Mouse (Mus musculus) heart, embryonic 11.5 days (tissue): Measurements from ENCODE around the gene Cd28. TPM values are rescaled to one million over a fixed set of nuclear protein-coding genes. Genes with fewer than 3 reads are reported as not detected.

ENCODE experiments used
- ATAC-seq: fragments of 200-750 bp; cut with Nextera tagmentation; replicated peaks from 2 replicates; pipeline ENCODE4 v1.8.0; 2017; ENCODE audit warnings: moderate library complexity; ENCODE audit not compliant: insufficient number of reproducible peaks, low FRiP score, low TSS enrichment
- H3K27ac ChIP-seq: fragments of 300-500 bp; sonication (generic); 2 replicates; pipeline ENCODE4 v1.5.1; 2014; ENCODE audit warnings: mild to moderate bottlenecking, low read depth, low read length
- H3K27me3 ChIP-seq: fragments of 300-500 bp; sonication (generic); 2 replicates; pipeline ENCODE4 v1.6.1; 2014; ENCODE audit warnings: mild to moderate bottlenecking, low read length, mixed read lengths; ENCODE audit not compliant: control insufficient read depth, insufficient read depth
- H3K36me3 ChIP-seq: fragments of 300-500 bp; sonication (generic); 2 replicates; pipeline ENCODE4 v1.6.1; 2014; ENCODE audit warnings: mild to moderate bottlenecking, low read length, moderate library complexity, mixed read lengths; ENCODE audit not compliant: control insufficient read depth, insufficient read depth
- H3K4me1 ChIP-seq: fragments of 300-500 bp; sonication (generic); 2 replicates; pipeline ENCODE4 v1.6.1; 2014; ENCODE audit warnings: low read length; ENCODE audit not compliant: control insufficient read depth, insufficient read depth
- H3K4me2 ChIP-seq: fragments of 300-500 bp; sonication (generic); 2 replicates; pipeline ENCODE4 v1.6.1; 2014; ENCODE audit warnings: mild to moderate bottlenecking, moderate library complexity
- H3K4me3 ChIP-seq: fragments of 300-500 bp; sonication (generic); 2 replicates; pipeline ENCODE4 v1.5.1; 2014; ENCODE audit warnings: low read depth, low read length
- H3K9ac ChIP-seq: fragments of 300-500 bp; sonication (generic); 2 replicates; pipeline ENCODE4 v1.6.1; 2014; ENCODE audit warnings: mild to moderate bottlenecking, low read depth, low read length, moderate library complexity
- H3K9me3 ChIP-seq: fragments of 300-500 bp; sonication (generic); replicated peaks from 2 replicates; pipeline ENCODE4 v1.6.1; 2016; ENCODE audit warnings: low read length; ENCODE audit not compliant: control insufficient read depth
- WGBS: fragments of 180-500 bp; shearing (Covaris S2); extraction: QIAGEN DNeasy Blood & Tissue Kit; methylation state at CpG from one replicate; pipeline ENCODE4 v1.1.7; 2014; ENCODE audit not compliant: insufficient replicate concordance; 5-methylcytosine and 5-hydroxymethylcytosine counted together
- polyA plus RNA-seq: library from polyadenylated mRNA; unstranded; fragments of >200 nt; fragmentation: Nextera tagmentation; extraction: Ambion mirVana; gene quantifications from 2 replicates; pipeline ENCODE4 v1.2.1, GENCODE M21; 2014

The Cd28 gene
- 0.07 TPM in 1 of 2 replicates, not detected in the other for polyA plus RNA-seq

DNA sequence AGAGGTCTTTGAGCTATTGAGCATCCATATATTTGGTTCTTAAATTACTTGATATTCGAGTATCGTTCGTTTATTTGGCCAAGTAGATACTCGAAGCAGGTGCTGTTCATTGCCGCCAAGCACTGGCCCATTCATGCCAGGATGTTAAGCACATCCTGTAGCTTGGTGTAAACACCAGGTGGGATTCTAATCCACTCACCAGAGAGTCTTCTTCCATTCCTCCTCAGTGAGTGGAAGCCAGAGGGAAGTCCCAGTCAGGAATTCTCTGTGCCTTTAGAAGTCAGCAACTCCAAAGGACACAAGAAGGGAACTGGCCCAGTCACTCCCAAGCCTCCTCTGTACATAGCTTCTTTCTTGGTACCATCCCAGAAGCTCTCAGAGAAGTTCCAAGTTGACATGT lies at the start of gene Cd28:
TSS of gene Cd28 (plus strand) at position 234 of the 400 bp plus-strand sequence.
- no peak within 1 kb of the TSS for H3K9ac ChIP-seq
- no peak within 1 kb of the TSS for H3K4me3 ChIP-seq
- ATAC-seq: no peak
- peak within 1 kb of the TSS; percentile 25 for H3K27ac ChIP-seq
- no peaks in the 10 kb centered on the region; the same call in 1 of the 2 replicates for H3K9me3 ChIP-seq
- H3K4me1 ChIP-seq: no peaks in the 10 kb centered on the region
- H3K27me3 ChIP-seq: no peaks in the 10 kb centered on the region
- 87% methylated on average over 5 of the region's 5 CpGs for WGBS
- H3K36me3 ChIP-seq: no peaks in the 10 kb centered on the region
- no peak within 1 kb of the TSS for H3K4me2 ChIP-seq

DNA sequence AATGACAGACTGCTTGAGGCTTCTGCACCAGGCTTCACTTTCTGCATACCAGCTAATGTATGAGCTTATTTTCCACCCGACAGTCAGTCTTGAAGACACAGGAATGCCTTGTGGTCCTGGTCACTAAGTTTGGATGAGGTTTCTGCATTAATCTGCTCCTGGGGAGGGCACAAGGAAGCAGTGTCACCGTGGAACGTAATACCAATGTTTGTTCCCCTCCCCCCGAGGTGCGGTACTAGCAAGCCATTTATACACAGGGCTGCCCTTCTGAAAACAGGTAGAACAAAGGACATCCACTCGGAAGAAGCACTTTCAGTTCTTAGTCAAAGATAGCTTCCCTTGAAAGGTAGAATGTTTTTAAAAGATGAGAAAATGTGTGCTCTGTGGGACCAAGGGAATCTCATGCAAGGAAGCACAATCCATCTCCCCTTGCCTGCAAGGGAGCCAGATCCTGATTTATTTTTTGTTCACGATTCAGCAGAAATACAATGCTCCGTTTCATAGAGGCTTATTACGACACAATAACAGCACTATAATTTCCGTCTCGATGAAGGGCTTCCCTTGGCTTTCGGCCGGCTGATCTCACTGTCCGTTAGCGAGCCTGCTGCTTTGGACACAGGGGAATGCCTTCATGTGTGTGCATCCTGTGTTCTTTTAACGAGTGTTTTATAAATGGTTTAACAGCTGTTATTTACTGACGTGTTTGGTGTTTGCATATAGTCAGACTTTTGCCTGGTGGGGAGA lies 48.6 kb upstream of the Cd28 start:
- no peaks in the 10 kb centered on the region for H3K4me1 ChIP-seq
- H3K9ac ChIP-seq: no peak overlapping the region
- H3K9me3 ChIP-seq: no peaks in the 10 kb centered on the region
- H3K27ac ChIP-seq: no peak overlapping the region
- ATAC-seq: no peak
- H3K27me3 ChIP-seq: no peaks in the 10 kb centered on the region
- 72% methylated on average over 17 of the region's 17 CpGs for WGBS
- no peak overlapping the region for H3K4me2 ChIP-seq
- H3K36me3 ChIP-seq: no peaks in the 10 kb centered on the region
- no peak overlapping the region for H3K4me3 ChIP-seq

DNA sequence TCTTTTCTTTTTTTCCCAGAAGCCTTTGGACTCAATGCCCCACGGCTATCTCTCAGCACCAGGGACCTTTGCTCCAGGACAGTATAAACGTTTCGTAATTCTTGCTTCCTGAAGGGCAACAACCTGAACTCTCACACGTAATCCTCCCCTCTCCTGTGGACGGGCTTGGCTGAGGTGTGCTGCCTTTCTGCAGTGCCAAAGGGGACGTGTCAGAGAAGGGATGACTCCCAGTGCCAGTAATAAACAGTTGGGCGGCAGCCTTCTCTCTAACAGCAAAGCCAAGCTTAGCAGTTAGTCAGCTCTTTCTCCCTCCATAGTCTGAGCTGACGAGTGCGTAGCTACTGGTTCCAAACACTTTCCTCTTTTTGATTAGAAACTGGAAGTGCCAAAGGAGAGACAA lies 47.6 kb upstream of the Cd28 start:
- no peak for ATAC-seq
- Histone ChIP-seq H3K4me3 (no peak overlapping the region), H3K4me1 (no peaks in the 10 kb centered on the region), H3K9ac (no peak overlapping the region), H3K4me2 (no peak overlapping the region), H3K27me3 (no peaks in the 10 kb centered on the region), H3K27ac (no peak overlapping the region), H3K36me3 (no peaks in the 10 kb centered on the region), H3K9me3 (no peaks in the 10 kb centered on the region)
- 63% methylated on average over 9 of the region's 9 CpGs for WGBS

DNA sequence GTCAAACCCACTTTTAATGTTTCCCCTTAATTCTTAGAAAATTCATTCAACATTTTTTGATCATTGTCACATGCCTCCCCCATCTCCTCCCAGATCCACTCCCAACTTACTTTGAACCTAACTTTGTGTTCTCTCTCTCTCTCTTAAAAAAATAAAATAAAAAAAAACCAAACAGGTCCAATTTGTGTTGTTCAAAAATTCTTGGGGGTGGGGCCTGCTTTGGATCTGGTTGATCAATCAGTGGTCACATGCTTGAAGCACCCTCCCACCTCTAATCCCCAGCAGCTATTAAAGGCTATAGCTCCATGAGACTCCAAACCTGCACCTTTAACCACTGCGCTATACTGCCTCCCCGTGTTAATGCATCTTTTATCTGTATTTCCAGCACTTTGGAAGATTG lies 46.9 kb upstream of the Cd28 start:
- H3K4me2 ChIP-seq: no peak overlapping the region
- no peaks in the 10 kb centered on the region for H3K4me1 ChIP-seq
- no peaks in the 10 kb centered on the region for H3K27me3 ChIP-seq
- no peaks in the 10 kb centered on the region for H3K36me3 ChIP-seq
- 85% methylated on average over 2 of the region's 2 CpGs for WGBS
- no peak overlapping the region for H3K27ac ChIP-seq
- no peak overlapping the region for H3K4me3 ChIP-seq
- H3K9me3 ChIP-seq: no peaks in the 10 kb centered on the region
- H3K9ac ChIP-seq: no peak overlapping the region
- no peak for ATAC-seq

DNA sequence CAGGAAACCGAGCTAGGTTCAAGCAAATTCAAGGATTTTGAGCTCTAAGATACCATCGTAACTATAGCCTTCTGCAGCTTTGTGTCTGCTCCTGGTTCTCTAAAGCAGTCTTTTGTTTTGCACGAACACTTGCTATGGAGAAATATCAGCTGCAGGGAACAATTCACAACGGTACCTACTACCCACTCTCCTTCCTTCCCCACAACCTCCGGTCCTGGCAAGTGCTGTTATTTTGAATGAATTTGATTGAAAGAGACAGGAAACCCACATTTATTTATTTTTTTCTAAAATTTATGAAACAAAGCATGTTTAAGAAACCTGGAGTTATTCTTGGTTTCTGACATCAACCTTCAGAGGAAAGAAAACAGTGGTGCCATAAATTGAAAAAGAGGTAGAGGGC lies 46.4 kb upstream of the Cd28 start:
- ATAC-seq: no peak
- Histone ChIP-seq H3K4me1 (no peaks in the 10 kb centered on the region), H3K36me3 (no peaks in the 10 kb centered on the region), H3K4me2 (no peak overlapping the region), H3K27me3 (no peaks in the 10 kb centered on the region), H3K9ac (no peak overlapping the region), H3K27ac (no peak overlapping the region), H3K9me3 (no peaks in the 10 kb centered on the region), H3K4me3 (no peak overlapping the region)
- 72% methylated on average over 5 of the region's 5 CpGs for WGBS

DNA sequence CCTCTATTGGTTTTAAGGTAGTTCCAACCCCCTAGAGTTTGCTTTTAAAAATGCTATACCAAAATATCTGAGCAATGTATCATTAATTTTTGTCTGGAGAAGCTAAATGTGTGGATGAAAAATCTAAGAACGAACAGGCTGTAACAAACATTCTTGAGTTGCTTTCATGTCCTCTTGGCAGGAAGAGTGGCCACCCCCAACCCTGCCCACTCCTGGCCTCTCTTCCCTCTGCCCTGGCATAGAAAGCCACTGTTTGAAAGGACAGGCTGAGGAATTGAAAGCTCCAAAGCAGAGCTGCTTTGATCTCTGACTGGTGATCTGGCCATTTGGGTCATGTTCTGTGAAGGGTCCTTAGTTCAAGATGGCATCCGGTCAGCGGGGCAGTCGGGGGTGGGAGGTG lies 32.8 kb upstream of the Cd28 start:
- Histone ChIP-seq H3K4me3 (no peak overlapping the region), H3K4me2 (no peak overlapping the region), H3K4me1 (no peaks in the 10 kb centered on the region), H3K36me3 (no peaks in the 10 kb centered on the region), H3K27me3 (no peaks in the 10 kb centered on the region), H3K27ac (no peak overlapping the region), H3K9ac (no peak overlapping the region), H3K9me3 (no peaks in the 10 kb centered on the region)
- ATAC-seq: no peak
- 85% methylated on average over 4 of the region's 4 CpGs for WGBS

DNA sequence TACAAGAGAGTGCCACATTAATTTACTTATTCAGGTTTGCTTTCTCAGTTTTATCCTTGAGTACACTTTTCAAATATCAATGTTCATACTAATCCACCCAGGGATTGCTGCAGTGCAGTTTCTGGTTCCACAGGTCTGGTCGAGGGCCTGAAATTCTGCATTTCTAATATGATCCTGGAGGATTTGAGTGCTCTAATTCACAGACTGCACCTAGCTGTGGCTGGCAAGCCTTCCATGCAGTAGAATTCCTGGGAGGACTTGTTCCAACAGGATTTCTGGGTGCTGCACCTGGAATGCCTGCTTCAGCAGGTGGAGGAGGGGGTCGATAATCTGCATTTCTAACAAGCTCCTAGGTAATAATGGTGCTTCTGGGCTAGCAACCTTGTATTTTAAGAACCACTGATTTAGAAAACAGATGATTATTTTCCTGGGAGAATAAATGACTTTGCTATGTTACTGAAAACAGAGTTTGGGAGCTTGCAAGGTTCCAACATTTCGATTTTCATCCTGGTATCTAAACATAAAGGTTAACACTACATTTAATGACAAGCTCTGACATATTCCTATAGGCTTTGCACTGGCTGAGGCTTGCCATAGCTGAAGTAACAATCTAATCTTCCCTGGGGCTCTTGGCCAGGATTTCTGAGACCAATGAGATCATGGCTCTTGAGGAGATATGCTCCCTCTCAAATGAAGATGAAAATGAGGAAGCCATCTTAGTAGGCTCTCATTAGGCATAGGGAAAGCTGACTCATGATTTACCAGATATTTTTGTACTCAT lies 20.3 kb upstream of the Cd28 start:
- Histone ChIP-seq H3K27me3 (no peaks in the 10 kb centered on the region), H3K27ac (no peak overlapping the region), H3K4me2 (no peak overlapping the region), H3K4me3 (no peak overlapping the region), H3K4me1 (no peaks in the 10 kb centered on the region), H3K36me3 (no peaks in the 10 kb centered on the region), H3K9me3 (no peaks in the 10 kb centered on the region), H3K9ac (no peak overlapping the region)
- ATAC-seq: no peak
- 76% methylated on average over 3 of the region's 3 CpGs for WGBS

DNA sequence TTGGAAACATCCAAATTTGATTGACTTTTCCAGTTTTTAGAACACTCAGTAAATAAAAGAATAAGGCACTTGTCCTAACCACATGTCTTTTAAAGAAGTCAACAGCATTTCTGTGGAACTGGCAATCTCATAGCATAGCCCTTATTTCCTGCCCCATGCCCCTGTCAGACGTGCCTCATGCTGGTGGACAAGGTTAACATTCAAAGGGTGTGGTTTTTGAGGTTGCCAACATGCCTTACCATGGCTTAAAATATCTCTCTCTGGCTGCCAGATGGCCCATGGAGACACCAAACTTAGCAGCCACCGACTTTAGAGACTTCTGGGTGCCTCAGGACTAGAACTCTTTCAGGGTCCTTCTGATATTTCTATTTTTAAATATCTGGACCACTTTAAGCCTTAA lies 14.0 kb upstream of the Cd28 start:
- Histone ChIP-seq H3K4me2 (no peak overlapping the region), H3K36me3 (no peaks in the 10 kb centered on the region), H3K4me1 (no peaks in the 10 kb centered on the region), H3K27me3 (no peaks in the 10 kb centered on the region), H3K4me3 (no peak overlapping the region), H3K27ac (no peak overlapping the region), H3K9ac (no peak overlapping the region), H3K9me3 (no peaks in the 10 kb centered on the region)
- WGBS: 38% methylated on average over 2 of the region's 2 CpGs
- ATAC-seq: no peak
